Mouse (Mus musculus) cerebellum, adult 11 months (tissue): ENCODE results near the gene A830031A19Rik.

Experiments
- DNase-seq: peaks from one replicate; pipeline ENCODE4 v3.0.0; 2022

A830031A19Rik gene

GRCm38 (mm10) chr11:24008244-24008643, 66.6 kb downstream of the A830031A19Rik start:
- DNase-seq = no peak

GRCm38 (mm10) chr11:24005445-24006156, 69.3 kb downstream of the A830031A19Rik start:
- no peak for DNase-seq

GRCm38 (mm10) chr11:24000675-24001074, 74.2 kb downstream of the A830031A19Rik start:
- DNase-seq = no peak
